Mouse (Mus musculus) erythroblast, embryonic 14.5 days (primary cell): Measurements from ENCODE around the gene Large1. TPM values are rescaled to one million over a fixed set of nuclear protein-coding genes. Genes with fewer than 3 reads are reported as not detected.
"Not testable (repeated sequence)": the region's sequence is repeated elsewhere in the genome, so short reads cannot be mapped to it uniquely, and the experiment has no call there.

Source experiments
- H3K27me3 ChIP-seq: 2 replicates; pipeline ENCODE4 v1.6.1; 2012; ENCODE audit warnings: inconsistent platforms; ENCODE audit not compliant: control insufficient read depth
- H3K36me3 ChIP-seq: 2 replicates; pipeline ENCODE4 v1.6.1; 2012; ENCODE audit warnings: mild to moderate bottlenecking, inconsistent platforms; ENCODE audit not compliant: control insufficient read depth
- H3K4me1 ChIP-seq: 2 replicates; pipeline ENCODE4 v1.6.1; 2012; ENCODE audit warnings: inconsistent platforms; ENCODE audit not compliant: control insufficient read depth
- H3K4me3 ChIP-seq: replicated peaks from 2 replicates; pipeline ENCODE3; 2012; ENCODE audit warnings: moderate library complexity, mild to moderate bottlenecking, inconsistent platforms
- H3K9me3 ChIP-seq: 2 replicates; pipeline ENCODE4 v1.6.1; 2012; ENCODE audit warnings: low read length, inconsistent platforms, mixed read lengths; ENCODE audit not compliant: control insufficient read depth
- GATA1 ChIP-seq: IDR thresholded peaks from 2 replicates; pipeline ENCODE4 v1.6.1; 2012; ENCODE audit warnings: low read length, inconsistent platforms, mixed read lengths
- TAL1 ChIP-seq: IDR thresholded peaks from 3 replicates; pipeline ENCODE4 v1.6.1; 2012; ENCODE audit warnings: low read length, inconsistent platforms, mixed read lengths
- polyA plus RNA-seq: library from polyadenylated mRNA; stranded (reverse); fragments of >175 nt; gene quantifications from 2 replicates; pipeline ENCODE4 v1.2.3, GENCODE M21; 2012

Large1 gene
- polyA plus RNA-seq, 1 experiment = not detected

GRCm38 (mm10) chr8:73101069-73101468 is 252.3 kb downstream of the Large1 start:
- TF ChIP-seq GATA1 = no peak
- no peak for TF ChIP-seq TAL1
- Histone ChIP-seq H3K9me3 (no peaks in the 10 kb centered on the region), H3K36me3 (no peaks in the 10 kb centered on the region), H3K4me3 (no peak overlapping the region), H3K27me3 (no peaks in the 10 kb centered on the region), H3K4me1 (peaks cover 2% of the 10 kb centered on the region)

DNA sequence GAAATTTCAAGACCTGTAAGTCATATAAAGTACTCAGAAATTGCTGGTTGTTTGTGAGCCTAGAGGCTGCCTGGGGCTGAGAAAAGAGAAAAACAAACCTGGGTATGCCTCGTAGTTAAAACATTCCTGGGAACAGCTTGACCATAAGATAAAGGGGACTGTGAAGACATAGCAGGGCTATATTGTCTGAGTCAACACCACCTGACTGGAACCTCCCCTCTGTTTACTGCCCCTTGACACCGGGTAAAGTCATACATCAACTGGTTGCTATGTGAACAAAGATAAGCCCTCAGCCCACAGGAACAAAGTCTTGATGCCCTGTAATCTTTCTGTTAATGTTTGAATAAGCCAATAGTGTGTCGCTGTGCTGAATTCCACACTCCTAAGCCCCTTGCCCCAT is 252.7 kb downstream of the Large1 start:
- not testable (repeated sequence) for H3K27me3 ChIP-seq, H3K4me3 ChIP-seq, H3K9me3 ChIP-seq, H3K4me1 ChIP-seq, H3K36me3 ChIP-seq

DNA sequence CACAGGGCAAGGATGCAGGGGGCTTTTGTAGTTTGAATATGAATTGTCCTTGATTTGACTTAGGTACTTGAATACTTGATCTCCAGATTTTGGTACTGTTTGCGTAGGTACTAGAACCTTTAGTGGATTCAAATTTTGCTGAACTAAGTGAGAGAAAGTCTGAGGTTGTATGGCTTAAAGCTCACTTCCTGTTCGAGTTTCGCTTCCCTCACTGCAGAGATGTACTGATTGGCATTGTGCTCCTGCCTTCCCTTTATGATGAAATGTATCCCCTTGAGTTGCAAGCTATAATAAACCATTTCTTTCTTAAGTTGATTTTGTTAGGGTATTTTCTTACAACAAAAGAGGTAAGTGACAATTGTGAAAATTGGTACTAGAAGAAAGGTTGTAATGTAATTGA is 253.8 kb downstream of the Large1 start:
- H3K27me3 ChIP-seq = no peaks in the 10 kb centered on the region
- peaks cover 2% of the 10 kb centered on the region for H3K4me1 ChIP-seq
- no peak overlapping the region for H3K4me3 ChIP-seq
- no peaks in the 10 kb centered on the region for H3K9me3 ChIP-seq
- TF ChIP-seq TAL1 (no peak), GATA1 (no peak)
- H3K36me3 ChIP-seq = no peaks in the 10 kb centered on the region

DNA sequence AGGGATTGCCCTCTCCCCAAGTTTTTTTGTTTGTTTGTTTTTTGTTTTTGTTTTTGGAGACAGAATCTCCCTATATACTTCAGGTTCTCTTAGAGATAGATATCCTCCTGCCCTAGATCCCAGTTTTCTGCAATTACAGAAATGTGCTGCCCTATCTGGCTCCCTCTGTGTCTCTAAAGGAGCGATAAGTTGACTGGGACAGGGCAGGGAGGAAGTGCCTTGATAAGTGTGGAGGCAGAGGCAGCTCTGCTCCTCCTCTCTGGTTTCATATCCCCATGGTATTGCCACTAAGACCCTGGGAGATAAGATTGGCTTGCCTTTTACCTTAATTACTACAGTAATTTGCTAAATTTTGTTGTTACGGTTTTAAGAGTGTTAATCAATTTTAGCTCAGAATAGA is 256.4 kb downstream of the Large1 start:
- TF ChIP-seq TAL1 (no peak), GATA1 (no peak)
- Histone ChIP-seq H3K27me3 (no peaks in the 10 kb centered on the region), H3K9me3 (no peaks in the 10 kb centered on the region), H3K4me3 (no peak overlapping the region), H3K36me3 (no peaks in the 10 kb centered on the region), H3K4me1 (peaks cover 2% of the 10 kb centered on the region)

DNA sequence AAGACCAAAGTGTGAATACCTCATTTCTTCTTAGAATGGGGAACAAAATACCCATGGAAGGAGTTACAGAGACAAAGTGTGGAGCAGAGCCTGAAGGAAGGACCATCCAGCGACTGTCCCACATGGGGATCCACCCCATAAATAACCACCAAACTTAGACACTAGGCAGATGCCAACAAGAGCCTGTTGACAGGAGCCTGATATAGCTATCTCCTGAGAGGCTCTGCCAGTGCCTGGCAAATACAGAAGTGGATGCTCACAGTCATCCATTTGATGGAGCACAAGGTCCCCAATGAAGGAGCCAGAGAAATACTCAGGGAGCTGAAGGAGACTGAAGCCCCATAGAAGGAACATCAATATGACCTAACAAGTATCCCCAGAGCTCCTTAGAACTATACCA is 275.6 kb downstream of the Large1 start:
- H3K27me3 ChIP-seq, H3K36me3 ChIP-seq, H3K4me1 ChIP-seq, H3K4me3 ChIP-seq, H3K9me3 ChIP-seq: not testable (repeated sequence)

- Histone ChIP-seq H3K4me1 (no peaks in the 10 kb centered on the region), H3K9me3 (no peaks in the 10 kb centered on the region), H3K36me3 (no peaks in the 10 kb centered on the region), H3K4me3 (no peak overlapping the region), H3K27me3 (no peaks in the 10 kb centered on the region)
- TF ChIP-seq TAL1 = no peak
- TF ChIP-seq GATA1 = no peak
Observed at GRCm38 (mm10) chr8:73061410-73061809, 291.9 kb downstream of the Large1 start.

DNA sequence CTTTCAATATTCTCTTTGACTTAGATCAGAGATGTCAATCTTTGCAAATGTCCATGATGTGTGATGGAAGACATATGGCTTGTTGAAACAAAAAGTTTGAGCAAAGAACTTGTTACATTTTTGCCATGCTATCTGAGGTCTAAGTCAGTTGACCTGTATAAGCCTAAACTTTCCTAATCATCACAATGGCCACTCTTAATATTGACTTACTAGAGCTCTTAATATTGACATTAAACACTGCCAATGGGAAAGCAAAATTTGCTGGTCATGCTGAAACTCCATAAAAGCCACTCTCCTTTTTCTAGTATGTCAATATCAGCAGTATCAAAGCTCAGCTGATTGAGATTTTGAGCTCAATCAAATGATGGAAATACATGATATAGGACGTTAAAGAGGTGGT is 298.6 kb downstream of the Large1 start:
- TF ChIP-seq GATA1 (no peak), TAL1 (no peak)
- Histone ChIP-seq H3K36me3 (no peaks in the 10 kb centered on the region), H3K4me3 (no peak overlapping the region), H3K27me3 (no peaks in the 10 kb centered on the region), H3K9me3 (no peaks in the 10 kb centered on the region), H3K4me1 (no peaks in the 10 kb centered on the region)

DNA sequence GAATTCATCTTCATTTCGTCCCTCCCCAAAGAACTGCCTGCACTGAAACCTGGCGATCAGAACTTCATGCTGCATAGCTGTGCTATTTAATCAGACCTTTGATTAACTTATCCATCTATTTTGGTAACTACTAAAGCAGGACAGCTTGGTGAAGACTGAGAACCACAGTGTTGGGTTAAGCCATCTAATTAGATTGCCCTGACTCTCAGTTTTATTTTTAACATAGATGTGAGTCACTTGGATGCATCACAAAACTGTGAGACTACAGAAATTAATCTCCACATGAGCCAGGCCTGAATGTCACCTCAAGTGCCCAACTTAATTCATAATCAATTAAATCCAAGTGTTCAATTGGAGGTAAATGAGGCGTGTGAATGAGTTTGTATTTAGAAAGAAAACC is 299.5 kb downstream of the Large1 start:
- no peaks in the 10 kb centered on the region for H3K36me3 ChIP-seq
- no peak overlapping the region for H3K4me3 ChIP-seq
- no peaks in the 10 kb centered on the region for H3K9me3 ChIP-seq
- H3K4me1 ChIP-seq = no peaks in the 10 kb centered on the region
- TF ChIP-seq GATA1 (no peak), TAL1 (no peak)
- no peaks in the 10 kb centered on the region for H3K27me3 ChIP-seq

GRCm38 (mm10) chr8:73052414-73052813 is 300.9 kb downstream of the Large1 start:
- H3K9me3 ChIP-seq = no peaks in the 10 kb centered on the region
- H3K27me3 ChIP-seq = no peaks in the 10 kb centered on the region
- no peaks in the 10 kb centered on the region for H3K36me3 ChIP-seq
- TF ChIP-seq GATA1 (no peak), TAL1 (no peak)
- H3K4me3 ChIP-seq = no peak overlapping the region
- H3K4me1 ChIP-seq = no peaks in the 10 kb centered on the region

- Histone ChIP-seq H3K36me3 (no peaks in the 10 kb centered on the region), H3K27me3 (no peaks in the 10 kb centered on the region)
- TF ChIP-seq GATA1 (no peak), TAL1 (no peak)
Observed at GRCm38 (mm10) chr8:73048136-73048535, 305.2 kb downstream of the Large1 start.

More at GRCm38 (mm10) chr8:73048136-73048535, 305.2 kb downstream of the Large1 start:
- H3K4me3 ChIP-seq = no peak overlapping the region
- H3K9me3 ChIP-seq = no peaks in the 10 kb centered on the region
- no peaks in the 10 kb centered on the region for H3K4me1 ChIP-seq
